Mouse (Mus musculus) heart, postnatal 25 days (tissue): ENCODE measurements around the gene Tmem81. TPM values are rescaled to one million over a fixed set of nuclear protein-coding genes. Genes with fewer than 3 reads are reported as not detected.
"Not testable (repeated sequence)": the region's sequence is repeated elsewhere in the genome, so short reads cannot be mapped to it uniquely, and the experiment has no call there.

ENCODE experiments used
- DNase-seq: peaks from one replicate; pipeline ENCODE4 v3.0.0; 2022; ENCODE audit warnings: low spot score
- intact Hi-C: fragments of 180-260 bp; cut with DNase I; formaldehyde crosslinking; loops from one replicate; pipeline ENCODE4 v1.15.1; 2025
- total RNA-seq, 2 experiments: library from RNA; stranded (reverse); gene quantifications; 2 replicates each; pipeline ENCODE4 v1.2.3; 2021

Tmem81 gene
- 1 to 10 TPM; 1.6 TPM for total RNA-seq

DNA sequence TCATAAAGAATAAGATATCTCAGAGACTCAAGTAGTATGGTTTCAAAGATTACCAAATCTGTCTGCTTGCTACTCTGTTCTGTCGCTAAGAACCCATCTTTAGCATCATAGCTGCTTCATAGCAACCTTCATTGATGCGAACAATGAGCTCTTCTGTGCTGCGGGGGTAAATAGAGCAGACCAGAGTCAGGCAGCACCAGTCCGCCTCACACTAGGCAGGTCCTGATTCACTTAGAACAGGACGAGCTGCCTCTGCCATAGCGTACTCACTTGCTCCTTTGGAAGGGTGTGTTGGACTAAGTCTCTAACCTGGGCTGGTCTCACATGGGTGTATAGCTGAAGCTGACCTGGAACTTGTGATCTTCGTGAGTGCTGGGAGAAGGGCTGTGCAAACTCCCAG lies at the start of gene Tmem81:
Gene Tmem81 (plus strand): TSS at position 173 of the 400 bp plus-strand sequence.
- intact Hi-C loops = no loop called here
- DNase-seq = no peak

DNA sequence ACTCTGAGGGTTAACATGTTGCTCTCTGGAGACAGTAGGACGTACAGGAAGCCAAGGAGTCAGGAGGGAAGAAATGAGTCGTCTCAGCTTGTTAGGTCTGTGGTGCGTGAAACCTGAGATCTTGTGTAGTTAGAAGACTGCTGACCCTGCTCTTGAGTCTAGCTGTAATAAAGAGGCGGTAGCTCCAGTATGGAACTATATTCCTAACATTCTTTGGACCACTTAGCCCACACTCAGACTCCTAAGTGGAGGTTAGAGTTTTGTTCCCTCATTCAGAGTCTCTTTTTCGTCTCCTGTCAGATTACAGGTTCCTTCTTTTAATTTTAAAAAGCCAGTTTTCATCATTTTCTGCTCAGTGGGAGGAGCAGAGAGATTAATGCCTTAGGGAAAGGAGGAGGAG lies 41.4 kb upstream of the Tmem81 start:
- intact Hi-C loops = no loop called here
- DNase-seq = no peak

DNA sequence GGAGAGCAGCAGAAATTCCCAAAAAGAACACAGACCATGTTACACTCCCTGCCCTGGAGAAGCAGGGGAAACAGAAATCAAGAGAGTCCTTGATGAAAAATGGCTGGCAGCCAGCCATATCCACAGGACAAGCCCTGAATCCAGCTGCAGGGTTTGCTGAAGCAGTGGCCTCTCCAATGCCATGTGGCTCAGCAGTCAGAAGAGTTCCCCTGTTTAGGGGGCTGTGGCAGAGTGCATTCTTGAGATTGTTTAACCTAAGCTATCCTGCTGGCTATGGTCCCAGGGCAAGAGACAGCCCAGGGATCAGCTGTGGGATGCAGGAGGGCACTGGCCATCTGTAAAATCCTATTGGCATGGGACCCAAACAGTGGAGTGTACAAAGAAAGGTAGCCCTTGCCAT lies 37.1 kb upstream of the Tmem81 start:
- intact Hi-C loops = no loop called here
- no peak for DNase-seq

DNA sequence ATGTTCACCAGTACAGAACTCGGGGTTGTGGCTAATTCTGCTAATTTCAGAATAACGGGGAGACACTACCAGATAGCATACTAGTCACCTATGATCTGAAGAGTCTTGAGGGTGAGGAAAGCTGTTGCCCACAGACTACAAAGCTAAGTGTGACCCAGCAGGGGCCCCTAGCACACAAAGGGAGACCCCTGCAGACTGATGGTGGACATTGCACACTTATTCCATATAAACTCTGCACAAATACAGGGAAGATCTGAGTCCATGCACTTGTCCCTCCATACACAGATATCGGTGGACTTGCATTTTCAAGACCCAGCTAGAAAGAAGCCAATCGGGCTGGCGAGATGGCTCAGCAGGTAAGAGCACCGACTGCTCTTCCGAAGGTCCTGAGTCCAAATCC lies 36.5 kb upstream of the Tmem81 start:
- DNase-seq = no peak
- intact Hi-C loops = no loop called here

DNA sequence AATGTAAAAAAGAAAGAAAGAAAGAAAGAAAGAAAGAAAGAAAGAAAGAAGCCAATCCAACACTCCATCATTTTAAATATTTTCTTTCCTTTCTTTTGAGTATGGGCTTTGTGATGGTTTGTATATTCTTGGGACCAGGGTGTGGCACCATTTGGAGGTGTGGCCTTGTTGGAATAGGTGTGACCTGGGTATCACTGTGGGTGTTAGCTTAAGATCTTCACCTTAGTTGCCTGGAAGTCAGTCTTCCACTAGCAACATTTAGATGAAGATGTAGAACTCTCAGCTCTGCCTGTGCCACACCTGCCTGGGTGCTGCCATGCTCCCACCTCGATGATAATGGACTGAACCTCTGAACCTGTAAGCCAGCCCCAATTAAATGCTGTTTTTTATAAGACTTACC lies 36.0 kb upstream of the Tmem81 start:
- DNase-seq, intact Hi-C loops: not testable (repeated sequence)

DNA sequence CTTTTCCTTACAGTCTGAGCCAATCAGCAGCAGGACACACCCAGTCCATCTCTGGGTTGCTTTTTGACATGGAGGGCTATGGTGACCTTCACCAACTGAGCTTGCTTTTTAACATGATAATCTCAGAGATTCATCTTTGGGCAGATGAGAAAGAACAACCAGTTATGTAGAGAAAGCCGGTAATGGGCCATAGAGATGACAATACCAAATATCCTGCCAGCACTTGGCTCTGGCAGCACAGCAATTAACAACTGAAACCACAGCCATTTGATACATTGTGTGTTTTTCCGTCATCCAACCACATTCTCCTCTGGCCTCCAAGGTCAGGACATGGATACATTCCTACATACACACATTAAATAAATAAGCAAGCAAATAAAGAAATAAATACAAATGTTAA lies 35.0 kb upstream of the Tmem81 start:
- intact Hi-C loops = no loop called here

DNA sequence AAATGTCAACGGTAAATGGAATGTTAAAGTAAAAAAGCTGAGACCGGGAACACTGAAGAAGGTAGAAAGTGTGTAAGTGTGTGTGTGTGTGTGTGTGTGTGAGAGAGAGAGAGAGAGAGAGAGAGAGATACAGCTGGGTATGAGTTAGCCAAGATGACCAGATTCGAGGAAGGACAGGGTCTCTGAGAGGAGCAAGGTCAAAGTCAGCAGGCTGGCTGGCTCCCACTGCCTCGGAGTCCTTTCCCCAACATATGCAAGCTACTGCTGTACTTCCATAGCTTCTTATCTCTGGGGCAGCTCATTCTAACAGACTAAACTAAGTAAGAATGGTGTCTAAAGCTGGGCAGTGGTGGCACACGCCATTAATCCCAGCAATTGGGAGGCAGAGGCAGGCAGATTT lies 34.5 kb upstream of the Tmem81 start:
- no peak for DNase-seq
- intact Hi-C loops = no loop called here

More for the DNA sequence above, 35.0 kb upstream of the Tmem81 start:
- no peak for DNase-seq

DNA sequence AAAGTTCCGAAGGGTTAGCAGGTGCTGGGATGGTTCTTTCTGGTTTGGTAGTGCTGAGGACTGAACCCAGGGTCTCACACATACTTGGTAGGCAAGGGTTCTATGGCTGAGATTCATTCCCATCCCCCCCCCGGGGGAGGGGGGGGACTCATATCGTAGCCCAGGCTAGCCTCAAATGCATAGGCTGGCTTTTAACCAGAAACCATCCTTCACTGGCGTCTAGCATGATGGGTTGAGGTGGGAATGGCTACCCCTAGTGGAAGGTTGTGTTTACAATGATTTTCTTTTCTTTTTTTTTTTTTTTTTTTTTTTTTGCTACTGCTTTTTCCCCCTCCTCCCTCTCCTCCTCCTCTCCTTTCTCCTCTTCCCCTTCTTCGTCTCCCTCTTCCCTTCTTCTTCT lies 33.5 kb upstream of the Tmem81 start:
- intact Hi-C loops = loop anchor here (2.0 kb wide), 1 partner anchor 106 kb away; no protein-coding TSS in a partner anchor
- DNase-seq = no peak

DNA sequence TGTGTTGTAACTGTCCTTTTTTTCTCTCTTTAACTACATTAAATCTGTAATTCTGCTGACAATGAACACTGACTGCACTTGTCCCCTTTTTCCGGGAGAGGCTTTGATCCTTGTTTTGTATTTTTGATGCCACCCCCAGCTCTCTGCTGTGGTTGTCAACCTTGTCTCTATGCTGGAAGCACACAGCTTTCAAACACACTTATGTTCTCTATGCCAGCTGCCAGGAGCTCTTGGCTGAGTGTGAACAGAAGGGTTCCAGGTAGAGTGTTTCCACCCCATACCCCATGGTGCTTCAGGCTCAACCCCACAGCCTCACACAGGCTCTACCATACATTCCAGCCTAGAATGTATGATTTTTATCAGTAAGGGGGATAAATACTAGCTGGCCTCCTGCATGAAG lies 31.5 kb upstream of the Tmem81 start:
- no peak for DNase-seq
- intact Hi-C loops = no loop called here

DNA sequence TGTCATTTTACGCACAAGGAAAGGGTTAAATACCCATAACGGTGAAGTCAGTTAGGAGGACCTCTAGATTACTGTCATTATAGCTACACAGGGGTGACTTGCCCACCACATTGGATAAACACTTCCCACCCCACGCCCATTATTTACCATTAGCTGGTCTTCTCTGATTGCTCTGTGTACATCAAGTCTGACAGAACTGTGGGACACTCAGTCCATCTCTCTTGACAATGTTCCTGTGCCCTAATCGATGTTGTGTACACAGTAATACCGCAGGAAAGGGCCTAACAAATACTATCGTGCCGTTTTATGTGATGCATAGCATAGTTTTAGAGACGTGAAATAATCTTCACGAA lies 29.5 kb upstream of the Tmem81 start:
- no peak for DNase-seq
- intact Hi-C loops = loop anchor here (2.0 to 5.0 kb wide), 2 partner anchors 58 to 164 kb away; no protein-coding TSS in a partner anchor

DNA sequence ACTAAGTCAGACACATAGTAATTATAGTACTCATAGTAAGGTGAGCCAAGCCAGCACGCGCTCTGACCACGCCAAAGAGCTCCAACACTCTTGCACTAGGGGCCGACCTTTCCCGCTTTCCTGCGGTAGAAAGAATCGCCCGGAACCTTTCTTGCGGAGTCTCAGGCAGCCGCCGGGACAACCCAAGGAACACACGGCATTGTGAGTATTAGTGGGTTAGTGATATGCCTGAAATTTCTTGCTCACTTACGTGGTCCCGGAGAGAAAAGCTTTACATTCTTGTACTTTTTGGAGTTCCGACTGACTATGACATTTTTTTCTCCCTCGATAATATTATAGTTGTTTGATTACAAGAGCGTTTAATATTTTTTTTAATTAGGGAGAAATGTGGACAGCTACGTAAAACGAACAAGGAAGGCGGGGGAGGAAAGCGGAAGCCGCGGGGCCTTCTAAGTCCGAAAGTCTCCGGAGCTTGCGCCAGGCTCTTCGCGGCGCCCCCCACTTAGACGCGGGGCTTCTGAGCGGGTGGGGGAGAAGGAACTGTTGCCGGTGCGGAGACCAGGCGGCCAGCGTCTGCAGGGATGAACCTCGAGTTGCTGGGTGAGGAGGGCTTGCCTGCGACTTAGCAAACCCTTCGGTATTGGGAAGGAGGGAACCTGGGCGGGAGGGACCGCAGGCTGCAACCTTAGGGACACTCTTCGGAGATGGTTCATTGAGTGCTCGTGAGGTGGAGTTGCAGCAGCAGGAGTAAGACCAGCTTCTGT lies 28.9 kb upstream of the Tmem81 start, which contains the start of gene Rbbp5:
Gene Rbbp5 (plus strand): TSS at position 438 of the 764 bp plus-strand sequence.
- intact Hi-C loops = loop anchor here (2.0 to 5.0 kb wide), 2 partner anchors 58 to 165 kb away; no protein-coding TSS in a partner anchor
- peak; percentile 71 for DNase-seq

DNA sequence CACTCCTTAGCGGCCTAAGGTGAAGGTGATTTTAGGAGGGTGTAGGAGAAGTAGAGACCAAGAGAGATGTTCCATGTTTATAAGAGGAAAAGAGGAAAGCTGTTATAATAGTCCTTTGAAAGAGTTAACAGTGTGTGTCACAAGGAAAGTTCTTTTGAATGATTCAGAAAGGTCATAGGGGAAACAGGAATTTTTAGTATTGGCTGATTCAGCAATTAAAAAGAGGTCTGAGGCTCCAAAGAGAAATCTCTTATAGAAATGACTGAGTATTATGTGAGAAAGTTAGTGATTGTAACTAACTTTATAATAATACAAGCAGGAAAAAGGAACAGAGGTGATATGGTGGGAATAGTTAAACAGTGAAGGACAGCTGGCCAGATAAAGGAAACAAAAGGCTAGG lies 26.6 kb upstream of the Tmem81 start:
- intact Hi-C loops = loop anchor here (5.0 kb wide), 1 partner anchor 167 kb away; no protein-coding TSS in a partner anchor
- no peak for DNase-seq

DNA sequence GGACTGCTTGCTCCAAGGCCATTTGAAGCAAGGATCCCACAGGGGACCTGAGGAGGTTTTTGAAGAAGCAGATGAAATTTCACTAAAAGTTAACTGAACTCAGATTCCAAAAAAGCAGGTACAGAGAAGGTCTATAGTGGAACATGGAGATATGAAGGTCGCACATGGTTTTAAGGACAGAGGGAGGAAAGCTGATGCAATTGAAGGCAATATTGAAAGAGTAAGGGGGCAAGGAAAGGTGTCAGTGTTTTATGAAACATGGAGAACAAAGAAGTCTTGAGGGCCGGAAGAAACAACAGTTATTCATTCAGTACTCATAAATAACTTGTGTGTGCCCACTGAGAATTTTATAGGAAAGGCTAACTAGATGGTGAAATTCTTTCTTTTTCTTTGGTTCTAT lies 24.4 kb upstream of the Tmem81 start:
- DNase-seq = no peak
- intact Hi-C loops = no loop called here

DNA sequence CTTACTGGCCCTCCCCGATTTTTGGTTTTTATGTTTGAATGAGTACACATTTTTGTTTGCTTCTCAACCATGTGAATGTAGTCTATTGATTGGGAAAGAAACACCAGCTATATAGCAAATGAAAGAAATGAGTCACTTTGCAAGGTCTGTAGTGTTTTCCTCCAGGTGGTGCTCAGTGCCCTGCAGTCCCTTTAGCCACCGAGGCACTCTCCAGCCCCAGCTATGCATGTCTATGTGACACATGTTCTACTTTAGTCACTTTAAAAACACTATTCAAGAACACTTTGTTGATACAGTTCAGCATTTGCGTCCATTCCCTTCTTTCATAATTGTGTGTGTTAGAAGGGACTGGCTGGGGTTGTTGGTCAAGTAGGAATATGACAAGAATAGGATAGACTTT lies 22.8 kb upstream of the Tmem81 start:
- DNase-seq = no peak
- intact Hi-C loops = no loop called here

DNA sequence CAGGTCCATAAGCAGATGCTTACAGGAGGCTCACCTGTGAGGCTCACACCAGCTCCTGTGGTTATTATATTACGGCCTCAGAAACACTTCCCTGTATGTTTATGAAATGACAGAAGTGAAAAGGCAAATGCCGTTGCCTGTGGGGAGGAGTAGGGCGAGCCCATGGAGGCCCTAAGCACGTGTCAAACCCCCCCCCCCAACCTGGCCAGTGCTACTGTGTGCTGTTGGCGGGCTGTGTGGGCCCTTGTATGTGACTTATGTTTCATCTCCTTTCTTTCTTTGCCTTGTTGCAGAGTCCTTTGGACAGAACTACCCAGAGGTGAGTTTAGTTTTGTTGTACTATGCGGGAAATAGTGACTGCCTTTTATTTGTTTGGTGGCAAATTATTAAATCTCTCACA lies 22.3 kb upstream of the Tmem81 start:
- intact Hi-C loops = no loop called here
- no peak for DNase-seq

DNA sequence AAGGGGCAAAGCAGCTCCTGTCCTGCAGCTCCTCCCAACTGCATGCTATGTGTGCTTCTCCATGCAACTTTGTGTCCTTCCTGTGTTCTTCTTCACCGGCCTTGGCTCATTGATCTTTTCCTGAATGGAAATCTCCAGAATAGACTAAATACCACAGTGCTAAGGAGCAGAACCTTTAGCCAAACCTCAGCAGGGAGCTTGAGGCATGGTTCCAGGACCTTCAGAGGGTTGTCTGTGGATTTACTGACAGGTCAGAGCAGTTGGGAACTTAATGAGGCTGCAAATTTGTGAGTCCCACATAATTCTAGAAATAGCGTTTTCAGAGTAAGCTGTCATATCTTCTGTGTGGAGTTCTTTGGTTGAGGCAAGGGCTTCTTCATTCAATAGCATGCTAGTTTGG lies 5.5 kb upstream of the Tmem81 start:
- intact Hi-C loops = no loop called here

DNA sequence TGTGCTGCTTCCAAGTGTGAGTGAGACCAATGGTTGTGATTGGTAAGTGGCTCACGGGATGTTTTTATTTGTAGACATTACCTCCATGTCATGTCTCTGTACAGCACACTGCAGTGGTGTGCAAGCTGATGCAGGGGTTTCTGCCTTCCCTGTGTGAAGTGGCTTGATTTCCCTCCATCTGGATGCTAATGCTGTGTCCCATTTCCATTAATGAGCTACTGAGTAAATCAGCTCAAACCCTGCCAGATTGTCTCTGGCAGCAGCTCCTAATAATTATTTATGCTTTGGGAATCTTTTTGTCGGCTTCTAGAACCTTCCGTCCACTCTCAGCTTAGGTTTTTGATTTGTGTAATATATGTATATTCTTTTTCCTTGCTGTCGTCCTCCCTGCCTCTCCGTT lies 875 bp upstream of the Tmem81 start:
- intact Hi-C loops = no loop called here

More for the DNA sequence above, 5.5 kb upstream of the Tmem81 start:
- DNase-seq = no peak

DNA sequence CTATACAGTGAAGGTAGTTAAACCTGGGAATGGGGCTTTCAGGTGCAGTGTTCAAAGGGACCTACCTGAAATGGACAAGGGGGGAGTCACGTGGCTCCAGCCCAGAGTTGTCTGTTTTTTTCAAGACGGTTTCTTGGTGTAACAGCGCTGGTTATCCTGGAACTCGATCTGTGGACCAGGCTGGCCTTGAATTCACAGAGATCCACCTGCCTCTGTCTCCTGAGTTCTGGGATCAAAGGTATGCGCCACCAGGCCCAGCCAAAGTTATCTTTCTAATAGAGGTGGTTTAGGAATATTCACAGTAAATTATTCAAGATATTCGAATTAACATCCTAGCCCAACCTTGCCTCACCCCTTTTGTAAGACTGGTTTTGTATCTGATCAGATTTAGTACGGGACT lies 626 bp downstream of the Tmem81 start:
- intact Hi-C loops = no loop called here

More for the DNA sequence above, 875 bp upstream of the Tmem81 start:
- DNase-seq = no peak

DNA sequence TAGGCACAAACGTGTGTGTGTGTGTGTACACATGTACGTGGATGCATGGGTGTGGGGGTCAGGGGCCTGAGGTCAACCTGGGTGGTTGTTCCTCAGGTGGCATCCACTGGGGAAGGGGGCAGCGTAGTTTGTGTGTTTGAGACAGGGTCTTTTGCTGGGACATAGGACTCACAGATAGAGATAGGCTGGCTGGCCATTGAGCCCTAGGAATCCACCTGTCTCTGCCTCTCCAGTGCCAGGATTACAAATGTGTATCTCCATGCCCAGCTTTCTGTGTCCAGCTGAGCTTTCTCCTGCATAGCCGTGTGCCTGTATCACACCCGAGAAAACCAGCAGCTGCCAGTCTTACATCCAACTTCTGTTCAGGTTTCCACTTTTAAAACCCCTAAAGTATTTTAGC lies 3.7 kb downstream of the Tmem81 start:
- intact Hi-C loops = no loop called here
- DNase-seq = no peak

More for the DNA sequence above, 626 bp downstream of the Tmem81 start:
- DNase-seq = no peak

DNA sequence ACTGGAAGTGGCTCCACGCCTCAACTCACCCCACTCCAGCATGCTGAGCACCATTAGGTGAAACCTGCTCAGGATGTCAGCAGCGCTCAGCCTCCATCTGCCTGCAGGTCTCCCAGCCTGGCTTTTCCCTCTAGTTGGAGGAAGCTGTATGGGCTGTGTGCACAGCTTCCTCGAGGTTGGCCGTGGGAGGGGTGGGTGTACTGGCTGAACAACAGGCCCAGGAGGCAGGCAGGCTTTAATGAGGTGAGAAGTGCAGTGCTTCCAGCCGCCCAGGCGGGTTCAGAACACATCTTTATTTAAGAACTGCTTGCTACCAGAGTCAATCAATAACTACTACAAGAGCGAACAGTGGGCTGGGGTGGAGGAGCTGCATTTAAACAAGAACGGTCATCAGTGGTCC lies 5.5 kb downstream of the Tmem81 start:
- DNase-seq = no peak
- intact Hi-C loops = no loop called here

DNA sequence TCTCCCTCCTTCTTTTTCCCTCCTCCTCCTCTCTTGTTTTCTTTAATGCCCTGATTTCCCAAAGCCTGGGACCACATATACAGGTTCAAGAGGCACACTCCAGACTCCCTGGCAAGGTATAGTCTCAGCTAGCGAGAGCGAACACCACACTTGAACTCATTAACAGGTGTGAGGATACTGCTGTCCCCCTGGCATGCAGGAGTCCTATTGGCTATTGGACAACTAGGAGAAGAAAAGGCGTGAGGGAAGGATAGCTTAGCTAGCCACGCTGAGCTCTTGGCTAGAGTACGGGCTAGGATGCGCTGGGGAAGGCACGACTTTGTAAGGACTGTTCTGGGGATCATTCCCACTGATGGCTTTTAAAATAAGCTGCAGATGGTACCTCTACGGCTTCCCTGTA lies 6.1 kb downstream of the Tmem81 start:
- intact Hi-C loops = no loop called here
- no peak for DNase-seq

DNA sequence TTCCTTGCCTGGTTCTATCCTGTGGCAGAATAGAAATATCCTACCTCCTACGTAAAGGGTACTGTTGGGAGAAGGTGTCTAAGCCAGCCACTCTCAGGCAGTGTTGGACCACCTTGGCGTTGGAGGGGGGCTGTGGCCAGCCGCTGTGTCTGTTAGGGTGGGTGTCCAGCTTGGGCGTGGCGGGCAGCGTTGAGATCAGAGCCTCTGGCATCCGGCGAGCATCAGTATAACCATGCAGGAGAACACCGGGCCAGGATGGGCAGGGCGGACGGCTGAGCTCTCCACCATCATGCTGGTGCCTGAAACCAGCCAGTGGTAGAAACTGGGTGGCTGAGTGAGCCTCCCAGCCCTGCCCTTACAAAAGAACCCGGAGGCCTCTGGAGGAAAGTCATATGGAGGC lies 9.3 kb downstream of the Tmem81 start:
- intact Hi-C loops = no loop called here
- no peak for DNase-seq
